Mouse (Mus musculus) leukemia stem cell, adult 10-12 weeks (primary cell): ENCODE data around the gene Trim34a. TPM values are rescaled to one million over a fixed set of nuclear protein-coding genes. Genes with fewer than 3 reads are reported as not detected.

Source experiments
- polyA plus RNA-seq: library from polyadenylated mRNA; stranded (reverse); fragments of >175 nt; gene quantifications from 2 replicates; pipeline ENCODE4 v1.2.3, GENCODE M21; 2012; ENCODE audit warnings: low replicate concordance

Trim34a gene
- 0.09 TPM in 1 of 2 replicates, not detected in the other for polyA plus RNA-seq

DNA sequence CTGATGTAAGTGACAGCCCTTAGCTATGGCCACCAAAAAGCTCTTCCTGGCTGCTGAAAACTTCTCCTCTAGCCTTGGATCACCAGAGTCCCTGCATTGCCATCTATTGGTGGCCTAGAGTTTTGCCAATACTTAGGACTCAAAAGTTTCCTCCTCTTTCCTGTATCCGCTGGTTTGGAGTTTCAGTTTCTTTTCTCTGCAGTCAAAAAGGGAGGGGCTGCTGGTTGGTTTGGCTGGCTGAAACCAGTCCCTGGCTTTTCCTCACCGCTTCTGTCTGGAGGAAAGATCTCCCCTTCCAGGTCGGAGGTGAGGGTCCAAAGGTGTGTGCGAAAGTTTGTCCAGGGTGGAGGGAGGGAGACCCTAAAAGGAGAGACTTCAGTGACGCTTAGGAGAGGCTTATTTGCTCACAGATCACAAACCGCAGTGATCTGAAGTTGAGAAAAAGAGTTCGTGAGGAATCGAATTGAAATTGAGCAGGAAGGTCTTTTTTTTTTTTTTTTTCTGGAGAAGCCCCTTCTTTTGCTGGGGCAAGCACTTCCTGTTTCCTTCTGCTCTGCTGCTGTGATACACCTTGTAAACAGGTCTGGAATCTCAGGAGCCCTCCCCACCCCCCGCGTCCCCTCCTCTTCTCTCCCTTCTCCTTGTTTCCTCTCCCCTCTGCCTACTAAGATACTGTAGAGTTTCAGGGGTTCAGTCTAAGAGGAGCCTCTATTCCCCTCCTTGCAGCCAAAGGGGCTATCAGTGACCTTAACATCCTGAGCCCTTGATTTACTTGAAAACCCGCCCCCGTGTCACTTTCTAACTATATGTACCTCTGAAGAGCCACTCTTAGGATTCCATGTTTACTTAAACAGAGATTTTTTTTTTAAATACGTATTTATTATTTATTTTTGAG is at the start of gene Trim34a:
Gene Trim34a (plus strand): TSS at position 171 of the 895 bp plus-strand sequence.

GRCm38 (mm10) chr7:104195885-104196284 is 48.4 kb upstream of the Trim34a start, which contains the start of gene Olfr649:
Gene Olfr649, minus strand, starts transcription at chr7:104195985.

DNA sequence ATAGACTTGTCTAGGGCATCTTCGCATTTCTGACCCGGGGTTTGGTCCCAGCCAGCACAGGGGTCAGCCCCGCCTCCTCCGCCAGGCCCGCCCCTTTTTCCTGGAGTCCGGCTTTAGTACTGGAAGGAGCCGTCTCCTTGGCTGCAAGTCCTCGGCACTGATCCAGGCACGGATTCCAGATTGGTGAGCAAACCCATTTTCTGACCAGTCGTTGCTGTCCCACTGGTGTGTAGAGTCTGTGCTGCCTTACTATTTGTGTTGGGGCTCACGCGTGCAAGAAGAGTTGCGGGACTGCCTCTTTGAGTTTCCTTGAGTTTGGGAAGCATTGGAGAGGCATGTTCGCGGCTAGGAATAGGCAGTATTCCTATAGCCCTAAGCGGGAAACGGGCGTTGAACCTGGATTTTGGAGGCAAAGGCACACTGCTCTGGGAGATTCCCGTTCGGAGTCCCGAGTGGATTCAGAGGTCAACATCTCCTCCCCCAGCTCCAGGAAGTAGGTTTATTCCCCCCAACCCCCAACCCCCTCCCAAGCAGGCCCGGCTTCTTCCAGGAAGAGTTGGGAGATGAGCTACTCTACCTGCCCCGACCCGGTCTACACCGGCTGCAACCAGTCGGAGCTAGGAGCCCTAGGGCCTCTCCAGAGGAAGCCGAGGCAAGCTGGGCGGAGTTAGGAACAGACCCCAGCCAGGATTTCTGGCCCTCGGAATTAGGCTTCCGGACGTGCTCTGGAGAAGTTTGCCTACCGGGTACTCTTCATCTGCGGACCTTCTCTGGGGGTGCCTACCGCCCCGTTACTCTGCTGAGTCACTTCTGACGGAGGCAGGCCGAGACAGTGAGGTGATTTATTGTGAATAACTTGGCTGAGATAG is 25.3 kb upstream of the Trim34a start, which contains the start of gene Trim6:
Gene Trim6 (plus strand): TSS at position 93 of the 869 bp plus-strand sequence.

GRCm38 (mm10) chr7:104287576-104288443 is 43.6 kb downstream of the Trim34a start, which contains the start of gene Trim5:
Gene Trim5, minus strand, starts transcription at chr7:104288094.

Other genes starting within 250 kb of the Trim34a start
- not detected in 2 replicates for gene Olfr638, start 245.7 kb upstream of the Trim34a start, polyA plus RNA-seq
- gene Olfr639, start 227.2 kb upstream of the Trim34a start, polyA plus RNA-seq: 0.02 TPM in 1 of 2 replicates, not detected in the other
- 0.08 TPM in 1 of 2 replicates, not detected in the other for gene Olfr640, start 218.9 kb upstream of the Trim34a start, polyA plus RNA-seq
- not detected in 2 replicates for gene Olfr641, start 209.0 kb upstream of the Trim34a start, polyA plus RNA-seq
- gene Olfr642, start 191.8 kb upstream of the Trim34a start, polyA plus RNA-seq: not detected in 2 replicates
- gene 4930516K23Rik, start 183.0 kb upstream of the Trim34a start, polyA plus RNA-seq: not detected in 2 replicates
- gene Olfr644, start 172.6 kb upstream of the Trim34a start, polyA plus RNA-seq: not detected in 2 replicates
- not detected in 2 replicates for gene Olfr645, start 159.0 kb upstream of the Trim34a start, polyA plus RNA-seq
- not detected in 2 replicates for gene Olfr646, start 139.6 kb upstream of the Trim34a start, polyA plus RNA-seq
- gene Ubqln5, start 114.6 kb upstream of the Trim34a start, polyA plus RNA-seq: not detected in 2 replicates
- not detected in 2 replicates for gene Olfr643, start 107.1 kb upstream of the Trim34a start, polyA plus RNA-seq
- gene Ubqln3, start 101.2 kb upstream of the Trim34a start, polyA plus RNA-seq: not detected in 2 replicates
- gene Ubqlnl, start 93.9 kb upstream of the Trim34a start, polyA plus RNA-seq: not detected in 2 replicates
- gene Olfm5, start 79.6 kb upstream of the Trim34a start, polyA plus RNA-seq: not detected in 2 replicates
- gene Olfr648, start 61.1 kb upstream of the Trim34a start, polyA plus RNA-seq: not detected in 2 replicates
- not detected in 2 replicates for gene Olfr649, start 48.5 kb upstream of the Trim34a start, polyA plus RNA-seq
- gene Trim6, start 25.7 kb upstream of the Trim34a start, polyA plus RNA-seq: not detected in 2 replicates
- gene Trim5, start 43.6 kb downstream of the Trim34a start, polyA plus RNA-seq: 0.06 TPM in 1 of 2 replicates, not detected in the other
- gene Trim12a, start 71.0 kb downstream of the Trim34a start, polyA plus RNA-seq: not detected in 2 replicates
- 0.15 and 0.36 TPM in 2 replicates for gene Trim34b, start 85.0 kb downstream of the Trim34a start, polyA plus RNA-seq
- 0.66 and 2.8 TPM in 2 replicates for gene Trim12c, start 108.9 kb downstream of the Trim34a start, polyA plus RNA-seq
- gene Trim30b, start 125.4 kb downstream of the Trim34a start, polyA plus RNA-seq: not detected in 2 replicates
- gene Trim30c, start 156.4 kb downstream of the Trim34a start, polyA plus RNA-seq: not detected in 2 replicates
- gene Trim30a, start 220.7 kb downstream of the Trim34a start, polyA plus RNA-seq: 3.5 and 5.4 TPM in 2 replicates